Mouse (Mus musculus) c-Kit-negative CD71-positive TER-119-positive erythroid progenitor cells, embryonic 14.5 days (primary cell): ENCODE measurements around the gene 9930111J21Rik2.
"Not testable (repeated sequence)": the region's sequence is repeated elsewhere in the genome, so short reads cannot be mapped to it uniquely, and the experiment has no call there.

Experiments
- DNase-seq: peaks from one replicate; pipeline ENCODE4 v3.0.0-alpha.2; 2013; ENCODE audit warnings: low read depth, low spot score

9930111J21Rik2 gene

DNA sequence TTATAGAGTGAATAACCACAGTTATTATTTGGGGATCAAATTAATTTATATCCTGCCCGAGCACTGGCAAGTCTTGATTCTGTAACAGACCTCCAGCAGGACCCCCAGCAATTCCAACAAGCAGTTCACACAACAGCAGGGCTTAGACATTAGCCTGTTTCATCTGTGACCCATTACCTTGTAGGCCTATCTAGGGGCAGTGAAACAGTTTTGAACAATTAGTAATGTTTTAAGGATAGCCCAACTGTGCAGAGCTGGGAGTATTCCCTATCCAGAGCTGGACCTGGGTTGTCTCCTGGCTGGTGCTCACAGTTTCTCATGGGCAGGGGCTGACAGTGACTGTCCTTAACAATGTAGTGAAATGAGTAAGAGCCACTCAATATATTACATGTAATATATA, 26.0 kb upstream of the 9930111J21Rik2 start:
- no peak for DNase-seq

DNA sequence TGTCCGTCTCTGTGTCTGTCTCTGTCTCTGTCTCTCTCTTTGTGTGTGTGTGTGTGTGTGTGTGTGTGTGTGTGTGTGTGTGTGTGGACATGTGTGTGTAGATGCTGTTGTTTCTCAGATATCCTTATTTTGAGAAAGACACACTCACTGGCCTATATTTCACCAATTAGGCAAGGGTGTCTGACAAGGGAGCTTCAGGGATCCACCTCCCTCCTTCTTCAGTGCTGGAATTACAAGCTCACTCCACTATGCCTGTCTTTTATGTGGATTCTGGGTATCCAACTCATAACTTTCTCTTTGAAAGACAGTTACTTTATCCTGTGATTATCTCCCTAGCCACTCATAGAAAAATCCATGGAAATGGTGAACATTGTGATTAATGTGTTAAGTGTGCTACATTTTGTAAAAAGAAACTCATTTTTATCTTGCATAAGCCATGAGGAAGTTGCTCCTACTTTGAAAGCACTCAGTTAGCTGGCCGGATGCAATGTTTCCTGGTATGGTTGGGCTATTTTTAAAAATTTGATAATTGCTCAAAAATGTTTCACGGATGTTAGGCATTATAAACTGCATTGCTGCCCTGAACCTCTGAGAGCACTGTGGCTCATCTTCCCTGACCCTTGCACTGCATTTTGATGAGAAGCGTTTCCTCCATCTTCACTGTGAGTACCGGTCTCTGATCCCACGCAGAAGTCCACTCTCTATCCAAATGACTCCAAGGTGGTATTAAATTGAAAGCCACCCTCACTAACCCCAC, 25.1 kb upstream of the 9930111J21Rik2 start, which contains the start of gene Ifi47:
TSS of gene Ifi47 (plus strand) at position 587 of the 757 bp plus-strand sequence.
- DNase-seq, result not testable (repeated sequence)

DNA sequence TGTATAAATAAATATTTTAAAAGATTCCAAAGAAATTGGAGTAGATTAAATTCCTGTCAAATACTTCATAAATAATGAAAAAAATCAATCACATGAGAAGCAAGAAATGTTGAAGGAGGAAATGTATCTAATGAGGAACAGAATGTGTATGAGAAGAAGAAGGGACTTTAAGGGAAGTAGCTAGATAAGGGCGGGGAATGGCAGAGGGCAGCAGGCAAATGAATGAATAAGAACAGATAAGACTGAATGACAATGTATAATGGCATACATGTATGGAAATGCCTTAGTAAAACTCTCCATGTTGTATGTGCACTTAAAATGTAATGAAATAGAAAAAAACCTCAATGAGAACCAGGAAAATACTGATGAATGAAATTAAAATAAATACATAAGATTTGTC, 17.3 kb upstream of the 9930111J21Rik2 start:
- DNase-seq, result no peak

DNA sequence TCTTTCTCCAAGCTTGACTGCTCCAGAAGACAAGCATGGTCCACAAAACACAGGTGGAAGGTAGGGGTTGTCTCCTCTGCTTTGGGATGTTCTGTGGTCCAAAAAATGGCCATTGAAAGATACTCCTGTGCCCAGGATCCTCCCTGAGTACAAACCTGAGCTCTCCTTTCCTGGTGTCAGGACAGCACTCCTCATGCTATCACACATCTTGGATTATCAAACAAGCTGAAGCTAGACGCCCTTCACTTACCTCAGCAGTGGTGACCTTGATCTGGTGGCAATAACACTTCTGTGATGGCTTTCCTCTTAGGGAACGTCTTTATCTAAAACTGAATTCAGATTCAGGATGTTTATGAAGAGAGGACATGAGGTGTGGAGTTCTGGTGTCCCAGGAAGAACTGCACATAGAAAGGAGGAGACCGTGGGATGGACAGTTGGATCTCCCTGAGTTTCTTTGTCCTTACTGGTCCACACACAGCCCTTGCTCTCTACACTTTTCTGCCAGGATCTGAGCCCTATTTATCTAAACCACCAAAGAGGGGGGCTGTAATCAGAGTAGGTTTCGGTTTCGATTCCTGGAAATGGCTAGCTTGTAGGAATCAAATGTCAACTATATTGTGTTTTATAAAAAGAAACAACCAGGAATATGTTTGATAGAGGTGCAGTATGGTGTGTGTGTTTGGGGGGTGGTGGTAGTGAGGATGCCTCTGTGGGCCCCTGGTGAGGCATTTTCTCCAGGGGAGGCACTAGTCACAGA, 12.8 kb upstream of the 9930111J21Rik2 start, which contains the start of gene Tgtp2:
TSS of gene Tgtp2 (minus strand) at position 494 of the 757 bp plus-strand sequence.
- DNase-seq, result not testable (repeated sequence)

DNA sequence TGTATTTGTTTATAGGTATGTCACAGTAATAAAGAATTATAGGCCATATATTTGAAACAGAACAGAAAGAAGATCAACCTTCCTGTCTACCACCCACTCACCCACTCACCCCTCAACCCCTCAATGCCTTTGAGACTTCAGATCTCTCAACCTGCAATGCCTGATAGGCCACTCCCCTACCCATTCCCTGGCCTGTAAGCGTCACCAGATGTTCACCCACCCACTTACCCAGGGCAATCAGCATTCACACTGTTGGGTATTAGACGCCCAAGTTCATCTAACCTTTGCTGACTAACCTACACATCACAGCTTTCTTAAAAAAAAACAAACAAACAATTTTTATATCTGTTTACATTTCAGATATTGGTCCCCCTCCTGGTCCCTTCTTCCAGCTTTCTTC, 10.8 kb upstream of the 9930111J21Rik2 start:
- DNase-seq, result not testable (repeated sequence)

DNA sequence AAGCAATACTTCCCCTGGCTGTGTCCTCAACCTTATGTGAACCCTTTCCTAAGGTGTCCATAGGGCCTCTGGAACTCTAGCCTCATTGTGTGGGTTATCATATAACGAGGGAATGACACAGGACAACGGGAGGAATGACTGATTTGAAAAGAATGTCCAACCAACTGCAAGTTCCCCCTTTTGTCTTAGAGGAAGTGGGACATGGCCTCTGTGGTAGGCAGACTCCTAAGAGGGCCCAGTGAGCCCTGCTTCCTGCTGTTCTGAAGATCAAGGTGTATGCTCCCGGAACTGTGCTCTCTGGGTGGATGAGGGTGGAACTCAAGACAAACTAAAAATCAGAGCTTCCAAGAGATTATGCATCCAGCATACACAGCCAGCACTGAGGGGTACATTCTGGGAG, 9.0 kb upstream of the 9930111J21Rik2 start:
- DNase-seq, result not testable (repeated sequence)

DNA sequence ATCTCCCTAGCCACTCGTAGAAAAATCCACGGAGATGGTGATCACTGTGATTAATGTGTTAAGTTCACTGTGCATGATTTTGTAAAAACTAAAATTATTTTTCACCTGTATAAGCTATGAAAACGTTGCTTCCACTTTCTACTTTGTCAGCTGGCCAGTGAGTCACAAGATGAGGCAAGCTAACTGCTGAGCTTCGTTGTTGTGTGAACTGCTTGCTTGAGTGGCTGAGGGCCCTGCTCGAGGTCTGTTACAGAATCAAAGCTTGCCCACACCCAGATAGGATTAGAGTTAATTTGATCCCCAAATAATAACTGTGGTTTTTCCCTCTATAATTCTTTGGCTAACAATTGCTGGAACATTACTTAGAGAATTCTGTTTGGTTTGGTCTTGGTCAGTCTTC, 852 bp upstream of the 9930111J21Rik2 start:
- not testable (repeated sequence) for DNase-seq

DNA sequence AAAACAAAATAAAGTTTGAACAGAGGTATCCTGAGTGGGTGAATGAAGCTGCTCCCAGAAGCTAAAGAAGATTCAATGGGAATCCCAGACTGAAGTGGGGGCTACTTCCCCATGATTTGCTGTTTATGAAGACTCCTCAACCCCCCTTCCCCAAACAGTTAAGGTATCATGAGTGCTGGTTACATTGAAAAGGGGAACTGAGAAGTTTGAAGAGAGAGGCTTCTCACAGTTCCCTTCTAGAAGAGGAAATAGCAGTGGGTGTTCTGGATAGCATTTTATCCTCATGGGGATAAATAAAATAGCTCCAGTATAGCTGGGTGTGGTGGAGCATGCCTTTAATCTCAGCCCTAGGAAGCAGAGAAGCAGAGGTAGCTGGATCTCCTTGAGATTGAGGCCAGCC, 978 bp downstream of the 9930111J21Rik2 start:
- not testable (repeated sequence) for DNase-seq

DNA sequence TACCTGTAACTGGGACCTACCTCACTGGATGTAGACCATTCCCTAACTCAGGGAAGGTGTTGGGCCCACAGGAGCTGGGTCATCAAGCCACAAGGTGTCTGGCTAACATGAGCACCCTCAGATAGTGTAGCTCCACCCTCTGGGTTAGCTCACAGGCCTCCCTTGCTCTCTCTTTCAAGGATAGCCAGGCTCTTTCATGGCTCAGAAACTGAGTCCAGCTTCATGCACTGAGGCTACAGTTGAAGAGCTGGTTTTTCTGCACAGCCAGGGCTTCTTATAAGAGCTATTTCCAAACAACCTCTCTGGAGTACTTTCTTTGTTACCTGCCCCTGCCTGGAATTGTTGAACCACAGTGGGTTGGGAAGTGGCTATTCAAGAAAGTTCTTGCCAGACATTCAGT, 39.0 kb downstream of the 9930111J21Rik2 start:
- DNase-seq, result not testable (repeated sequence)

DNA sequence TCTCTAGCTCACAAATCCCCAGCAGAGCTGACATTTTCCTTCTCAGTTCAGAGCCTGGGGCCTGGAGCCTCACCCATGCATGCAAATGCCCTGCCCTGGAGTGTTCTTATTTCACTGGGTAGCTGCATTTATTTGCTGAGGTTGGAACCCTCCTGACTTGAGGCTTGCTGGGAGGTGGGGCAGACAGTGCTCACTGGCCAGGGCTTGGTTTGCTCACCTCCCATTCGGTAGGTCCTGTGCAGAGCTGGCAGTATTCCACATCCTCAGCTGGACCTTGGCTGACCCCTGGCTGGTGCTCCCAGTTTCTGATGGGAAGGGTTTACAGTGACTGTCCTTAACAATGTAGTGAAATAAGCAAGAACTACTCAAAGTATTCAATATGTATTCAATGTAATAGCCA, 44.3 kb downstream of the 9930111J21Rik2 start:
- DNase-seq, result not testable (repeated sequence)

DNA sequence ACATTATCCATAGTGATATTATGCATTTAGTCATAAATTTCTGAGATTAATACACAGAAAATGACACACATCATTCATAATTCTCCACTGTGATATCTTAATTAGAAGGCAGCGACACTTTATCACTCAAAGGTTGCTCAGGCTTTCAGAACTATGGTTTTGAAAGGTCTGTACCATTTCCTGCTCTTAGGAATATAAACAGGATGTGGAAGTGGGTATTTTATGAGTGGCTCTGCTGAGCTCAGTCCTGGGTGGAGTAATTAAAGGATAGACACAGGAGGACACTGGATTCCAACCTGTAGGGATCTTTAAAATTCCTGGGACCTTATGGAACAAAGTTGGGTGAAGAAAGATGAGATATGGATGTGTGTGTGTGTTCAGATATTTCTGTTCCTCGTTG, 44.7 kb downstream of the 9930111J21Rik2 start:
- DNase-seq, result not testable (repeated sequence)

DNA sequence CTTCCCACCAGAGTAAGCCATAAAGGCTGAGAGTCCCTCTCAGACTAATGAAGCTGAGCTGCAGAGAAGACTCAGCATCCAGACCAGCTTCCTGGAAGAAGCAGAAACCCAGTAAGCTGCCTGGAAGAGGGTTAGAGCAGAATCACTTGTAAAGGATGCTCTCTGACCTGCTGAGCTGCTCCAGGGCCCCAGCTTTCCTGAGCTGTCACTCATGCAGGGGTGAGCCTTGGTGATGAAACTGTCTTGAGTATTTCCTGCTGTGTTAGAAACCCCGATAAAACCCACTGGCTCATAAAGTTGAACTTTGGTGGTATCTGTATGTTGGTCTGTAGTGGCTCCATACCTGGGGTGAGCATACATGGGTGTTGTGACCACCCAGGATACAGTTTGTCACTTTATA, 50.6 kb downstream of the 9930111J21Rik2 start:
- DNase-seq, result not testable (repeated sequence)

DNA sequence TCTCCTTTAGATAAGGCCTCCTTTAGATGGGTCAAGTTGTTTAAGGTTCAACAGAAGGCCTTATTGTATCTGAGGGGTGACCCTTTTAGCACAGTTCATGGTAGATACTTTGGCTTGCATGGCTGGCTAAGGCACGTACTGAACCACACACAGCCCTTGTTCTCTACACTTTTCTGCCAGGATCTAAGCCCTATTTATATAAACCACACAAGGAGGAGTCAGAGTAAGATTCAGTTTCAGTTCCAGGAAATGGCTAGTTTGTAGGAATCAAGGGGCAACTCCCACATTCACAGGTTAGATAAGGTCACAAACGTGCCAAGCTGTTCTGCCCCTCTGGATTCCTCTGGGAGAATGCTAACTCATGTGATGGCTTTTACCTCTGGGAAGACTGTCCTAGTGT, 57.0 kb downstream of the 9930111J21Rik2 start, which contains the start of gene Tgtp1:
TSS of gene Tgtp1 (minus strand) at position 155 of the 400 bp plus-strand sequence.
- not testable (repeated sequence) for DNase-seq

DNA sequence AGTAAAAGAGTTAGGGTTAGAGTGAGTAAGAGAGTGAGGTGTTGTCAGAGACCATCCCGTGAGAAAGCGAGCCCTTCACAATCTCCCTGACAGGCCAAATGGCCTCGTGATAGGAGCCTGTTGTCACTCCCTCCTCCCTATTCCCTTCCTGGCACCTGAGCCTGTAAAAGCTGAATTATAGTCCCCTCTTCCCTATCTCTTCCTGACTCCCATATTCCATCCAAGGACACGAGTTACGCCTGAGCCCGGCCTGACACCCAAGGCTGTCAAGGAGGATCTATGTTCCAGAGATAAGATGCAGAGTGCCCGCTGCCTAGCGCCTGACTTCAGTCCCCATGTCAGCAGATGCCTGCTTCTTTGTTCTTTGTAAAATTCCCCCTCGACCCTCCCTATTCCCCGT, 57.7 kb downstream of the 9930111J21Rik2 start:
- DNase-seq, result not testable (repeated sequence)

DNA sequence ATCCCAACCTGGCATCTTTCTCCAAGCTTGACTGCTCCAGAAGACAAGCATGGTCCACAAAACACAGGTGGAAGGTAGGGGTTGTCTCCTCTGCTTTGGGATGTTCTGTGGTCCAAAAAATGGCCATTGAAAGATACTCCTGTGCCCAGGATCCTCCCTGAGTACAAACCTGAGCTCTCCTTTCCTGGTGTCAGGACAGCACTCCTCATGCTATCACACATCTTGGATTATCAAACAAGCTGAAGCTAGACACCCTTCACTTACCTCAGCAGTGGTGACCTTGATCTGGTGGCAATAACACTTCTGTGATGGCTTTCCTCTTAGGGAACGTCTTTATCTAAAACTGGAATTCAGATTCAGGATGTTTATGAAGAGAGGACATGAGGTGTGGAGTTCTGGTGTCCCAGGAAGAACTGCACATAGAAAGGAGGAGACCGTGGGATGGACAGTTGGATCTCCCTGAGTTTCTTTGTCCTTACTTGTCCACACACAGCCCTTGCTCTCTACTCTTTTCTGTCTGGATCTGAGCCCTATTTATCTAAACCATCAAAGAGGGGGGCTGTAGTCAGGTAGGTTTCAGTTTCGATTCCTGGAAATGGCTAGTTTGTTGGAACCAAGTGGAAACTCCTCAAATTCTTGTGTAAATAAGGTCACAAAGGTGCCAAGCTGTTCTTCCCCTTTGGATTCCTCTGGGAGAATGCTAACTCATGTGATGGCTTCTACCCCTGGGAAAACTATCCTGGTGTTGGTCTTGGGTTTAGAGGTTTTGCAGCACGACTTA, 59.1 kb downstream of the 9930111J21Rik2 start, which contains the start of gene Gm12185:
TSS of gene Gm12185 (minus strand) at position 487 of the 781 bp plus-strand sequence.
- DNase-seq, result not testable (repeated sequence)

DNA sequence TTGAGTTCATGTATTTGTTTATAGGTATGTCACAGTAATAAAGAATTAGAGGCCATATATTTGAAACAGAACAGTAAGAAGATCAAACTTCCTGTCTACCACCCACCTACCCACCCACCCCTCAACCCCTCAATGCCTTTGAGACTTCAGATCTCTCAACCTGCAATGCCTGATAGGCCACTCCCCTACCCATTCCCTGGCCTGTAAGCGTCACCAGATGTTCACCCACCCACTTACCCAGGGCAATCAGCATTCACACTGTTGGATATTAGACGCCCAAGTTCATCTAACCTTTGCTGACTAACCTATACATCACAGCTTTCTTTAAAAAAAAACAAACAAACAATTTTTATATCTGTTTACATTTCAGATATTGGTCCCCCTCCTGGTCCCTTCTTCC, 61.1 kb downstream of the 9930111J21Rik2 start:
- DNase-seq, result not testable (repeated sequence)

DNA sequence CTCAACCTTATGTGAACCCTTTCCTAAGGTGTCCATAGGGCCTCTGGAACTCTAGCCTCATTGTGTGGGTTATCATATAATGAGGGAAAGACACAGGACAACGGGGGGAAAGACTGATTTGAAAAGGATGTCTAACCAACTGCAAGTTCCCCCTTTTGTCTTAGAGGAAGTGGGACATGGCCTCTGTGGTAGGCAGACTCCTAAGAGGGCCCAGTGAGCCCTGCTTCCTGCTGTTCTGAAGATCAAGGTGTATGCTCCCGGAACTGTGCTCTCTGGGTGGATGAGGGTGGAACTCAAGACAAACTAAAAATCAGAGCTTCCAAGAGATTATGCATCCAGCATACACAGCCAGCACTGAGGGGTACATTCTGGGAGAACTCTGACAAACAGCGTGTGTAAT, 62.8 kb downstream of the 9930111J21Rik2 start:
- DNase-seq, result not testable (repeated sequence)

DNA sequence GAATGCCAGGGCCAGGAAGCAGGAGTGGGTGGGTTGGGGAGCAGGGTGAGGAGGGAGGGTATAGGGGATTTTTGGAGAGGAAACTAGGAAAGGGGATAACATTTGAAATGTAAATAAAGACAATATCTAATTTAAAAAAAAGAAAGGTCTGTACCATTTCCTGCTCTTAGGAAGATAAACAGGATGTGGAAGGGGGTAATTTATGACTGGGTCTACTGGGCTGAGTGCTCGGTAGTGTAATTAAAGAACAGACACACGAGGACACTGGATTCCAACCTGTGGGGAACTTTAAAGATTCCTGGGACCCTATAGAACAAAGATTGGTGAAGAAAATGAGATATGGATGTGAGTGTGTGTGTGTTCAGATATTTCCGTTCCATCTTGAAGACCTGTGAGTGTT, 68.2 kb downstream of the 9930111J21Rik2 start:
- DNase-seq, result not testable (repeated sequence)

DNA sequence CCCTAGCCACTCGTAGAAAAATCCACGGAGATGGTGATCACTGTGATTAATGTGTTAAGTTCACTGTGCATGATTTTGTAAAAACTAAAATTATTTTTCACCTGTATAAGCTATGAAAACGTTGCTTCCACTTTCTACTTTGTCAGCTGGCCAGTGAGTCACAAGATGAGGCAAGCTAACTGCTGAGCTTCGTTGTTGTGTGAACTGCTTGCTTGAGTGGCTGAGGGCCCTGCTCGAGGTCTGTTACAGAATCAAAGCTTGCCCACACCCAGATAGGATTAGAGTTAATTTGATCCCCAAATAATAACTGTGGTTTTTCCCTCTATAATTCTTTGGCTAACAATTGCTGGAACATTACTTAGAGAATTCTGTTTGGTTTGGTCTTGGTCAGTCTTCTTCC, 71.0 kb downstream of the 9930111J21Rik2 start:
- not testable (repeated sequence) for DNase-seq

DNA sequence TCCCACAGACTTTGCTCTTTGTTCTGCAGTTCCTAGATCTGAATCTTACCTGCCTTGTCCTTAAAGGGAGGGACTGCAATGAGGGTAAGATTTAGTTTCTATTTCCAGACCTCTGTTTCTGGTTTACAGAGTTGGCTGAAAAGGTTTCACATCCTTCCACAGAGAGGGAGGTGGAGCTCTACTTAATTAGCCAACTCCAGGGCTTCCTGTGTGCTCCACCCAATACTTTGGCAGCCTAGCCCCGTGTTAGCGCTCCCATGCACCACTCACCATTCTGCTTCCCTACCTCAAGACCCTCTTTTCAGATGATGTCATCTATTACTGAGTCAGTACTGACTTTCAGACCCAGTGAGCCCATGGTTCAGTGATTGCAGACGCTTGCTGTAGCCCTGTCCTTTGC, 71.8 kb downstream of the 9930111J21Rik2 start, which contains the start of gene 9930111J21Rik1:
TSS of gene 9930111J21Rik1 (minus strand) at position 148 of the 400 bp plus-strand sequence.
- DNase-seq, result not testable (repeated sequence)

DNA sequence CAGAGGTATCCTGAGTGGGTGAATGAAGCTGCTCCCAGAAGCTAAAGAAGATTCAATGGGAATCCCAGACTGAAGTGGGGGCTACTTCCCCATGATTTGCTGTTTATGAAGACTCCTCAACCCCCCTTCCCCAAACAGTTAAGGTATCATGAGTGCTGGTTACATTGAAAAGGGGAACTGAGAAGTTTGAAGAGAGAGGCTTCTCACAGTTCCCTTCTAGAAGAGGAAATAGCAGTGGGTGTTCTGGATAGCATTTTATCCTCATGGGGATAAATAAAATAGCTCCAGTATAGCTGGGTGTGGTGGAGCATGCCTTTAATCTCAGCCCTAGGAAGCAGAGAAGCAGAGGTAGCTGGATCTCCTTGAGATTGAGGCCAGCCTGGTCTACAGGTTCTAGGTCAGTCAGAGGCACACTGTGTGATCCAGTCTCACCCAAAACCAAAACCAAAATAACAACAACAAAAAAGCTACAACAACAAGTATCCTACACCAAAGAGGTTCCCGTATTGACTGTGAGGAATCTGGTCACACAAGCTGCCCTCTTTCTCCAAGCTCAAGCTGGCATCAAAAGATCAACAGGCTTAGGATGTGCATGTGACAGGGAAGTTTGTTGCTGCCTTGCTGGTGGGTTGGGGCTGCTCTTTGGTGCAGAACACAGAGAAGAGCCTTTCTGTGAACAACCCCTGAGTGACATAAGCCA, 72.7 kb downstream of the 9930111J21Rik2 start, which contains the start of gene Olfr56:
TSS of gene Olfr56 (plus strand) at position 650 of the 700 bp plus-strand sequence.
- not testable (repeated sequence) for DNase-seq
